Mouse (Mus musculus) erythroblast, embryonic 14.5 days (primary cell): ENCODE data around the gene Bcr.

Source experiments
- GATA1 ChIP-seq: IDR thresholded peaks from 2 replicates; pipeline ENCODE4 v1.6.1; 2012; ENCODE audit warnings: low read length, inconsistent platforms, mixed read lengths
- TAL1 ChIP-seq: IDR thresholded peaks from 3 replicates; pipeline ENCODE4 v1.6.1; 2012; ENCODE audit warnings: low read length, inconsistent platforms, mixed read lengths

GRCm38 (mm10) chr10:75052902-75053301 is 7.5 kb upstream of the Bcr start:
- no peak for TF ChIP-seq TAL1
- no peak for TF ChIP-seq GATA1
